Mouse (Mus musculus) erythroblast, embryonic 14.5 days (primary cell): ENCODE data around the gene Lcat. TPM values are rescaled to one million over a fixed set of nuclear protein-coding genes. Genes with fewer than 3 reads are reported as not detected.

Source experiments
- H3K27me3 ChIP-seq: 2 replicates; pipeline ENCODE4 v1.6.1; 2012; ENCODE audit warnings: inconsistent platforms; ENCODE audit not compliant: control insufficient read depth
- H3K36me3 ChIP-seq: 2 replicates; pipeline ENCODE4 v1.6.1; 2012; ENCODE audit warnings: mild to moderate bottlenecking, inconsistent platforms; ENCODE audit not compliant: control insufficient read depth
- H3K4me1 ChIP-seq: 2 replicates; pipeline ENCODE4 v1.6.1; 2012; ENCODE audit warnings: inconsistent platforms; ENCODE audit not compliant: control insufficient read depth
- H3K4me3 ChIP-seq: replicated peaks from 2 replicates; pipeline ENCODE3; 2012; ENCODE audit warnings: moderate library complexity, mild to moderate bottlenecking, inconsistent platforms
- H3K9me3 ChIP-seq: 2 replicates; pipeline ENCODE4 v1.6.1; 2012; ENCODE audit warnings: low read length, inconsistent platforms, mixed read lengths; ENCODE audit not compliant: control insufficient read depth
- GATA1 ChIP-seq: IDR thresholded peaks from 2 replicates; pipeline ENCODE4 v1.6.1; 2012; ENCODE audit warnings: low read length, inconsistent platforms, mixed read lengths
- TAL1 ChIP-seq: IDR thresholded peaks from 3 replicates; pipeline ENCODE4 v1.6.1; 2012; ENCODE audit warnings: low read length, inconsistent platforms, mixed read lengths
- polyA plus RNA-seq: library from polyadenylated mRNA; stranded (reverse); fragments of >175 nt; gene quantifications from 2 replicates; pipeline ENCODE4 v1.2.3, GENCODE M21; 2012

The Lcat gene
- polyA plus RNA-seq, 1 experiment: 0.33 TPM

DNA sequence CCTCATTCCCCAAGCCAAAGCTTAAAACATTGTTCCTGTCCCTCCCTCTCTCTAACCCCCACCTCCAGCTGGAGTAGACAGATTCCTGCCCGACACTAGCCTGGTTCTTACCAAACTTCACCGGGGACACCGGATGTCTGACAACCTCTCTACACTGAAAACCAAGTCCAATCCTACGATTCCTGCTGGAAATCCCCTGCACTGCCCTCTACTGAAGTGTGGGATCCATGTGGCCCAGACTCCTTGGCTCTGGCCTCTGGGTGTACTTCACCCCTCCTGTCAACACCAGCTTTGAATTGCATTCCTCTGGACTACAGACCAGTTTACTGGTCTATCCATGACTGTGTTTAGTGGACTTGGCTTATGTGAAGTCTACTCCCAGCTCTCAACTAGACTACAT is 13.4 kb upstream of the Lcat start:
- no peaks in the 10 kb centered on the region for H3K27me3 ChIP-seq
- H3K4me1 ChIP-seq: peaks cover 15% of the 10 kb centered on the region
- peaks cover 83% of the 10 kb centered on the region for H3K36me3 ChIP-seq
- no peak overlapping the region for H3K4me3 ChIP-seq
- TF ChIP-seq TAL1: no peak
- TF ChIP-seq GATA1: no peak
- no peaks in the 10 kb centered on the region for H3K9me3 ChIP-seq

DNA sequence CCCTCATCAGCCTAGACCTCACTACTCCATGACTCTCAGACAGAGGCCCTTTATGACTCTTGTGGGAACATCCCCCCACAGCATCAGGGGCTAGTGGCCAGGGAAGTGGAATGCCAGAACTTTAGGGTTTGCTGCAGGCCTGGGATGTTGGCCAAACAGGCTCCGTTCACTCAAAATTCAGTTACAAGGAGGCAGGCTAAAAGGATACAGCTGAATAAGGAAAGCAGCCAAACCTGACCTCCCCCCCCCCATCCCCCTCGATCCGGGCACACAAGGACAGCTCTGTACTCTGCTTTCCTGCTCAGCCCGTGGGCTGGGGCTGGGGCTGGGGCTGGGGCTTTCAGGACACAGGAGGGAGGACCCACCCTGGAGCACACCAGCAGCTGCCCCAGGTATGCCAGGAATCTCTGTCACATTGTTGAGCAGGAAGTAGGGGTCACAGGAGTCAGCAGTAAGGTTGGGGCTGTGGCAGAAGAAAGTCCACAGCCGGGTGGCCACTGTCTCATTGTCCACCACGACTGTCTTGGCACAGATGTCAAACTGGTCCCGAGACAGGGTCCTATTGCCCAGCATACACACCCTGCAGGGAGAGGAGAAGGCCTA is 8.0 kb upstream of the Lcat start:
- Histone ChIP-seq H3K27me3 (no peaks in the 10 kb centered on the region), H3K4me3 (no peak overlapping the region), H3K4me1 (no peaks in the 10 kb centered on the region; the same call in 1 of the 2 replicates), H3K36me3 (peaks cover 94% of the 10 kb centered on the region), H3K9me3 (no peaks in the 10 kb centered on the region)
- TF ChIP-seq GATA1 (no peak), TAL1 (no peak)

DNA sequence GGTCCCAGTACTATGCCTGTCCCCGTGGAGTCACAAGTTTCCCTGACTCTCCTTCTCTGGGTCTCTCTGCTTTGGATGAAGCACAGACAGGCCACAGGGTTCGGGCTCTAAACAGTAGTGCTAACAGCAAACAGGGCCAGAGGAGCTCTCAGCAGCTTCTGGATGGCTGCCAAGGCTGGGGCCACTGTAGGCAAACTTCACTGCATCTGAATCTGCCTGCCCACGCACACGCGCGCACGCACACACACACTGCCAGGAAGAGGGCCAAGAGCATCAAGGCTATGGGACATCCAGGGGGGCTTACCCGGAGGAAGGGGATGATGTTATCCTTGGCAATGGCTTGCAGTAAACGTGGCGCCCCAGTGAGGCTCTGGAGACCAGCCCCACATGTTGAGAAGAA is 6.2 kb upstream of the Lcat start:
- Histone ChIP-seq H3K4me3 (no peak overlapping the region), H3K9me3 (no peaks in the 10 kb centered on the region), H3K4me1 (no peaks in the 10 kb centered on the region; the same call in 1 of the 2 replicates), H3K27me3 (no peaks in the 10 kb centered on the region), H3K36me3 (peaks cover 97% of the 10 kb centered on the region)
- no peak for TF ChIP-seq TAL1
- no peak for TF ChIP-seq GATA1

DNA sequence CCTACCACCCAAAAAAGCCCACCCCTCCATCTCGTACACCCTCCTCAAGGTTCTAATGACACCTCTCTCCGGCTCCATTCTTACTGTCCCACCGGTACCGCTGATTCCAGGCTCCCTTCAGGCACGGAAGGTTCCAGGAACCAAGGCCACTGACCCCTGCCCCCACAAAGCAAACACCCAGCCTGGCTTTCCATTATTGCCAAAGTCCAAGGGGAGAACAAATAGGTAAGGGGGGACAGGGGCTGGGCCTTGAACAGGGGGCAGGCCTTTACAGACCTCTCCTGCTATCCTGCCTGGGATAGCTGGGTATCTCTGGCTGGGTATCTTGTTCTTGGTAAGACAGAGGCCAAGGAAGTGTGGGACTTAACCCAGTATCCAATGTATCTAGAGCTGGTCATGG is 640 bp downstream of the Lcat start:
- H3K27me3 ChIP-seq: no peaks in the 10 kb centered on the region
- H3K36me3 ChIP-seq: peaks cover 75% of the 10 kb centered on the region
- no peaks in the 10 kb centered on the region for H3K9me3 ChIP-seq
- H3K4me1 ChIP-seq: peaks cover 35% of the 10 kb centered on the region
- H3K4me3 ChIP-seq: peak overlapping the region; percentile 54
- no peak for TF ChIP-seq GATA1
- TF ChIP-seq TAL1: no peak

DNA sequence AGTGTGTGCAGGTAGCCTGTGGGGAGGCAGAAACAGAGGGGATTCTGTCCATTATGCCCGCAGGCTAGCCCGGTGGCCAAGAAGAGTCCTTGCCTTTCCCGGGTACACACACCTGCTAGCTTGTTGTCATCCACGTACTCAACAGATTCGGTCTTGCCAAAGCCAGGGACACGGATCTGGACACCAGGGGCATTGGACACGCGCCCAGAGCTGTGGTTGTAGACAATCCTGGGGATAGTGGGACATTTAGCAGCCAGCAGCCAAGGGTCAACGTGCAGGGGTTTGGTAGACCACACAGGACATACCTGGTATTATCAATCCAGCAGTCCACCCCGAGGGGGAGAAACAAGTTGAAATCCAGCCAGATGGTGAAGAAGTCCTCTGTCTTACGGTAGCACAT is 1.2 kb downstream of the Lcat start:
- peaks cover 40% of the 10 kb centered on the region for H3K4me1 ChIP-seq
- H3K36me3 ChIP-seq: peaks cover 70% of the 10 kb centered on the region
- H3K27me3 ChIP-seq: no peaks in the 10 kb centered on the region
- no peaks in the 10 kb centered on the region for H3K9me3 ChIP-seq
- peak overlapping the region; percentile 54 for H3K4me3 ChIP-seq
- TF ChIP-seq TAL1 (no peak), GATA1 (no peak)

DNA sequence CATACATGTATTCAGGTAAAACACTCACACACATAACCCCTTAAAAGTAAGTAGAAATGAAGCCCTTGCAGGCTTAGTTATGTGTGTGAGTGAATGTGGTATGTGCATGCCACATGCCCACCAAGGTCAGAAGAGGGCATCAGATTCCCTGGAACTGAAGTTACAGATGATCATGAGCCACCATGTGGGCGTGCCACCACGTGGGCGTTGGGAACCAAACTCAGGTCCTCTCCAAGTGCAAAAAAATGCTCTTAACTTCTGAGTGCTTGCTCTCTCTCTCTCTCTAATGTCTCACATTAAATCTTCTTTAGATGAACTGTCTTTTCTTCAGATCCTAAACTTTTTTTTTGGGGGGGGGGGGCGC is 4.9 kb downstream of the Lcat start, which contains the start of gene Psmb10:
Gene Psmb10, minus strand, starts transcription at position 139 of the 364 bp plus-strand sequence.
- no peaks in the 10 kb centered on the region for H3K27me3 ChIP-seq
- no peak for TF ChIP-seq TAL1
- TF ChIP-seq GATA1: no peak
- H3K4me3 ChIP-seq: peak within 1 kb of the TSS; percentile 70
- H3K4me1 ChIP-seq: peaks cover 64% of the 10 kb centered on the region
- H3K36me3 ChIP-seq: peaks cover 42% of the 10 kb centered on the region
- H3K9me3 ChIP-seq: no peaks in the 10 kb centered on the region

DNA sequence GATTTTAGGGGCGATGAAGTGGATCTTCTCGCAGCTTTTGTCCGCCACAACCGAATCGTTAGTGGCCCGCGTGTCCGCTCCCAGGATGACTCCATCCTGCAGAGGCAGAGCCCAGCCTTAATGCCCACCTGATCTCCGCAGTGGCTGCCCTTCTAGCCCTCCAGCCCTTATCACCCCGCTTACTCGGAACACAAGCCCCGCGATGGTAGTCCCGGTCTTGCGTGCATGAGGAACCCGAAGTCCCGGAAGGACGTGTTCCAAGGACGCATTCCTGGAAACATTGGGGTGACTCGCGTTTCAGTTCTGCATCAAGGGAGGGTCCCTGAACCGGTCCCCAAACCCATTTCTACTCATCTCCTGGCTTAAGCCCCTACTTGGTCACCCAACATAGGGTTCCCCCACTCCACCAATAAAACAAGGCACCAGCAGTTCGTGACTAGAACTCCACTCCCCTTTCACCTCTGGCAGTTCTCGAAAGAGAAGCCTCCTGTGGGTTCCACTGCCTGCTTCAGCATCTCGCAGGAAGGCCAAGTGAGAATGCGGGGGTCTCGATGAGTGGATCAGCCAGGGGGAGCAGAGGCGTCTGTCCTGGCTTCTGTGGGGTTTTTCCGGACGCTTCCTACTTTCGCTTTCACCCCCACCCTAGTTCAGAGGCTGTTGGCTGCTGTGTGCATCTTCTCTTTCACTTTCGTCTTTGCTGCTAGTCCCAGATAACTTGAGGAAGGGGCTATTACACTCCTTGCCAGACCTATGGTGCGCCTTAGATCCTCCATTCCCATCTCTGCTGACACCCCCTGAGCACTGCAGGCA is 5.5 kb downstream of the Lcat start:
- no peaks in the 10 kb centered on the region for H3K9me3 ChIP-seq
- H3K36me3 ChIP-seq: peaks cover 42% of the 10 kb centered on the region
- no peaks in the 10 kb centered on the region for H3K27me3 ChIP-seq
- H3K4me1 ChIP-seq: peaks cover 64% of the 10 kb centered on the region
- TF ChIP-seq GATA1: no peak
- no peak for TF ChIP-seq TAL1
- peak overlapping the region; percentile 70 for H3K4me3 ChIP-seq

DNA sequence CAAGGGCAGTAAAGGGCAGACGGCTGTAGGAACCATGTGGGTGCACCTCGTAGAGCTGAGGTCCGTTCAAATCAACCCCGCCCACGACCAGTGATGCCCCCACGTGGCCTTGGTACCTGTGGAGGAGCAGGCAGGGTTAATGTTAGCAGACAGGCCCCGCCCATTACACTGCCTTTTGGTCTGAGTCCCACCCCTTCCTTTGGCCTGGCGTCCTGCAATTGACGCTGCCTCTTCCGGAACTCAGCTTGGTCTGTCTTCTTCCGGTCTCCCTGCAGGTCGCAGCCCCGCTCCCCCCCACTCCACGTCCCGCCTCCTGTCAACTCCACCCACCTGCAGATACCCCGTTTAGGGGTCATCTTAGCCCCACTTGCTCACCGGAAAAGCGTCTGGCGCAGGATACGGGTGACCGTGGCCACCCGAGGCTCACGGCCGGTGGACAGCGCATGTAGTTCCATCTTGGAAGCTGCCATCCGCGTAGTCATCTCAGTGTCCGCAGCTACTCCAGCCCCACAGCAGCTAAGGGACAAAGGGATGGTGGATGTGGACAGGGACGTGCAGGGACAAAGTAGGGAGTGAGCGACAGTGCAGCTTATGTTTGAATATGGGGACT is 6.2 kb downstream of the Lcat start:
- Histone ChIP-seq H3K27me3 (no peaks in the 10 kb centered on the region), H3K9me3 (no peaks in the 10 kb centered on the region), H3K36me3 (peaks cover 42% of the 10 kb centered on the region), H3K4me3 (peak overlapping the region; percentile 70), H3K4me1 (peaks cover 65% of the 10 kb centered on the region)
- no peak for TF ChIP-seq TAL1
- no peak for TF ChIP-seq GATA1

DNA sequence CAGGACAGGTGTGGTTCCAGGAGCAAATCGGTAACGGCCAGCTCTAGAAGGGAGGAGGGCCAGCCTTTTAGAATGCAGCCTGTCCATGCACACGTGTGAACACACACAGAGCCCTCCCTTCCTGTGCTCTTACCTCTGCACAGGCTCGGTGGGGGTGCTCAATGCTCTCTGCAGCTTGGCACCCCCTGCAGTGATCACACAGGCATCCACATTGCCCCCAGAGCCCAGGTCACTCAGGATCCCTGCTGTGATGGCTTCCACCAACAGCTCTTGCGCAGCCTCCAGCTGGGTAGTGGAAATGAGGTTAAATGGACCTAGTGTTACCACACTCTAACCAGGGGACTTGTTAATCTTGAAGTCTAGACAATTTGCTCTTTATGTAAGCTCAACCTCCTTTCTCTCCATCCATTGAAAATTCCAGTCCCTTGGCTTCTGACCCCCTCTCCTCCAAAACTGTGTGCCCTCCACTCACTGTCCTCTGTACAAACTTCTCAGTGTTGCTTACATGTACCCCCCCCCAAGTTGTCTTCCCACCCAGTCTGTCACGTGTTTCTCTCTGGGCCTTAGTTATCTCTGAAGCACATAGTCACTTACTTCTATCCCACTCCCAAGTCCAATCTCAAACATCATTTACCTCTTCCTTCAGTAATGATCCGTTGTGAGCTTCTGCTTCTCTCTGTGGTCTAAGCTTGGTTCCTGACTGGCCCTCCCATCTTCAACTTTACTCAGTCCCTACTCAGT is 7.1 kb downstream of the Lcat start:
- H3K4me3 ChIP-seq: peak overlapping the region; percentile 70
- TF ChIP-seq TAL1 (no peak), GATA1 (no peak)
- no peaks in the 10 kb centered on the region for H3K27me3 ChIP-seq
- H3K36me3 ChIP-seq: peaks cover 41% of the 10 kb centered on the region
- peaks cover 58% of the 10 kb centered on the region for H3K4me1 ChIP-seq
- H3K9me3 ChIP-seq: no peaks in the 10 kb centered on the region
